Mouse (Mus musculus): ENCODE results near the gene Ist1. TPM values are rescaled to one million over a fixed set of nuclear protein-coding genes. Genes with fewer than 3 reads are reported as not detected.

Gene Ist1
- 95.4 and 98.4 TPM in 2 replicates for polyA plus RNA-seq (2015; fragmentation: Nextera tagmentation; extraction: Ambion mirVana)

GRCm38 (mm10) chr8:109693146-109693900 is at the start of gene Ist1:
Gene Ist1 (minus strand): TSS chr8:109693260.
- H3K4me3 ChIP-seq (ENCODE audit: low read length), result peak within 1 kb of the TSS; percentile 70
- no peaks in the 10 kb centered on the region for H3K27me3 ChIP-seq (ENCODE audit: control insufficient read depth, insufficient read depth, low read length)
- H3K9ac ChIP-seq (ENCODE audit: low read length), result peak within 1 kb of the TSS; percentile 88
- H3K9me3 ChIP-seq (replicated peaks; ENCODE audit: control insufficient read depth, low read length), result no peaks in the 10 kb centered on the region
- peak within 1 kb of the TSS; percentile 83 for H3K27ac ChIP-seq (ENCODE audit: low read length)
- H3K4me1 ChIP-seq (ENCODE audit: control insufficient read depth, insufficient read depth, low read length), result peaks cover 21% of the 10 kb centered on the region
- ATAC-seq (replicated peaks; ENCODE audit: extremely low read depth, insufficient read depth, low FRiP score), result peak; percentile 99
- no peaks in the 10 kb centered on the region for H3K36me3 ChIP-seq (ENCODE audit: control insufficient read depth, insufficient read depth)
- peak within 1 kb of the TSS; percentile 81 for H3K4me2 ChIP-seq (ENCODE audit: low read depth, low read length)
- WGBS, result under 1% methylated on average over 57 of the region's 57 CpGs

GRCm38 (mm10) chr8:109738049-109738380 is 45.0 kb upstream of the Ist1 start:
- H3K4me3 ChIP-seq (ENCODE audit: low read length), result peak overlapping the region; percentile 99
- H3K9ac ChIP-seq (ENCODE audit: low read length), result peak overlapping the region; percentile 99
- 72% methylated on average over 1 of the region's 1 CpGs for WGBS
- H3K4me1 ChIP-seq (ENCODE audit: control insufficient read depth, insufficient read depth, low read length), result peaks cover 9% of the 10 kb centered on the region
- peak overlapping the region; percentile 85 for H3K4me2 ChIP-seq (ENCODE audit: low read depth, low read length)
- H3K9me3 ChIP-seq (replicated peaks; ENCODE audit: control insufficient read depth, low read length), result no peaks in the 10 kb centered on the region
- H3K36me3 ChIP-seq (ENCODE audit: control insufficient read depth, insufficient read depth), result peaks cover 8% of the 10 kb centered on the region
- H3K27ac ChIP-seq (ENCODE audit: low read length), result peak overlapping the region; percentile 85
- no peak for ATAC-seq (replicated peaks; ENCODE audit: extremely low read depth, insufficient read depth, low FRiP score)
- no peaks in the 10 kb centered on the region for H3K27me3 ChIP-seq (ENCODE audit: control insufficient read depth, insufficient read depth, low read length)

GRCm38 (mm10) chr8:109737237-109738048 is 44.4 kb upstream of the Ist1 start, which contains the start of gene Atxn1l:
Gene Atxn1l (minus strand): TSS chr8:109737739.
- Histone ChIP-seq H3K36me3 (ENCODE audit: control insufficient read depth, insufficient read depth) (peaks cover 14% of the 10 kb centered on the region), H3K4me2 (ENCODE audit: low read depth, low read length) (peak within 1 kb of the TSS; percentile 85), H3K9ac (ENCODE audit: low read length) (peak within 1 kb of the TSS; percentile 99), H3K4me3 (ENCODE audit: low read length) (peak within 1 kb of the TSS; percentile 99), H3K27ac (ENCODE audit: low read length) (peak within 1 kb of the TSS; percentile 85), H3K4me1 (ENCODE audit: control insufficient read depth, insufficient read depth, low read length) (peaks cover 9% of the 10 kb centered on the region), H3K9me3 (replicated peaks; ENCODE audit: control insufficient read depth, low read length) (no peaks in the 10 kb centered on the region), H3K27me3 (ENCODE audit: control insufficient read depth, insufficient read depth, low read length) (no peaks in the 10 kb centered on the region)
- ATAC-seq (replicated peaks; ENCODE audit: extremely low read depth, insufficient read depth, low FRiP score), result peak; percentile 85
- WGBS, result 0% methylated on average over 54 of the region's 59 CpGs

GRCm38 (mm10) chr8:109736819-109737218 is 43.8 kb upstream of the Ist1 start:
- peak overlapping the region; percentile 99 for H3K4me3 ChIP-seq (ENCODE audit: low read length)
- WGBS, result 5% methylated on average over 8 of the region's 8 CpGs
- ATAC-seq (replicated peaks; ENCODE audit: extremely low read depth, insufficient read depth, low FRiP score), result no peak
- peaks cover 9% of the 10 kb centered on the region for H3K4me1 ChIP-seq (ENCODE audit: control insufficient read depth, insufficient read depth, low read length)
- H3K27me3 ChIP-seq (ENCODE audit: control insufficient read depth, insufficient read depth, low read length), result no peaks in the 10 kb centered on the region
- peak overlapping the region; percentile 85 for H3K4me2 ChIP-seq (ENCODE audit: low read depth, low read length)
- peaks cover 20% of the 10 kb centered on the region for H3K36me3 ChIP-seq (ENCODE audit: control insufficient read depth, insufficient read depth)
- H3K9ac ChIP-seq (ENCODE audit: low read length), result peak overlapping the region; percentile 99
- H3K27ac ChIP-seq (ENCODE audit: low read length), result peak overlapping the region; percentile 85
- H3K9me3 ChIP-seq (replicated peaks; ENCODE audit: control insufficient read depth, low read length), result no peaks in the 10 kb centered on the region

- H3K27me3 ChIP-seq (ENCODE audit: control insufficient read depth, insufficient read depth, low read length), result no peaks in the 10 kb centered on the region
- no peak overlapping the region for H3K4me3 ChIP-seq (ENCODE audit: low read length)
- H3K36me3 ChIP-seq (ENCODE audit: control insufficient read depth, insufficient read depth), result peaks cover 22% of the 10 kb centered on the region
- no peak overlapping the region for H3K27ac ChIP-seq (ENCODE audit: low read length)
- ATAC-seq (replicated peaks; ENCODE audit: extremely low read depth, insufficient read depth, low FRiP score), result no peak
- WGBS, result 52% methylated on average over 3 of the region's 3 CpGs
- H3K9ac ChIP-seq (ENCODE audit: low read length), result no peak overlapping the region
- peaks cover 9% of the 10 kb centered on the region for H3K4me1 ChIP-seq (ENCODE audit: control insufficient read depth, insufficient read depth, low read length)
- no peak overlapping the region for H3K4me2 ChIP-seq (ENCODE audit: low read depth, low read length)
- H3K9me3 ChIP-seq (replicated peaks; ENCODE audit: control insufficient read depth, low read length), result no peaks in the 10 kb centered on the region
These were observed 41.0 kb upstream of the Ist1 start for GRCm38 (mm10) chr8:109734018-109734417.

- no peak for ATAC-seq (replicated peaks; ENCODE audit: extremely low read depth, insufficient read depth, low FRiP score)
- Histone ChIP-seq H3K9me3 (replicated peaks; ENCODE audit: control insufficient read depth, low read length) (no peaks in the 10 kb centered on the region), H3K27ac (ENCODE audit: low read length) (no peak overlapping the region), H3K36me3 (ENCODE audit: control insufficient read depth, insufficient read depth) (peaks cover 22% of the 10 kb centered on the region), H3K4me3 (ENCODE audit: low read length) (no peak overlapping the region), H3K4me1 (ENCODE audit: control insufficient read depth, insufficient read depth, low read length) (peaks cover under 1% of the 10 kb centered on the region; the same call in 1 of the 2 replicates), H3K27me3 (ENCODE audit: control insufficient read depth, insufficient read depth, low read length) (no peaks in the 10 kb centered on the region), H3K4me2 (ENCODE audit: low read depth, low read length) (no peak overlapping the region), H3K9ac (ENCODE audit: low read length) (no peak overlapping the region)
- 79% methylated on average over 3 of the region's 3 CpGs for WGBS
These were observed 38.0 kb upstream of the Ist1 start for GRCm38 (mm10) chr8:109731012-109731411.

- ATAC-seq (replicated peaks; ENCODE audit: extremely low read depth, insufficient read depth, low FRiP score), result no peak
- Histone ChIP-seq H3K4me1 (ENCODE audit: control insufficient read depth, insufficient read depth, low read length) (no peaks in the 10 kb centered on the region), H3K36me3 (ENCODE audit: control insufficient read depth, insufficient read depth) (peaks cover 40% of the 10 kb centered on the region), H3K27ac (ENCODE audit: low read length) (no peak overlapping the region), H3K4me3 (ENCODE audit: low read length) (no peak overlapping the region), H3K9me3 (replicated peaks; ENCODE audit: control insufficient read depth, low read length) (no peaks in the 10 kb centered on the region), H3K4me2 (ENCODE audit: low read depth, low read length) (no peak overlapping the region), H3K9ac (ENCODE audit: low read length) (no peak overlapping the region), H3K27me3 (ENCODE audit: control insufficient read depth, insufficient read depth, low read length) (no peaks in the 10 kb centered on the region)
- 81% methylated on average over 3 of the region's 3 CpGs for WGBS
These were observed 32.0 kb upstream of the Ist1 start for GRCm38 (mm10) chr8:109725106-109725505.

- H3K4me2 ChIP-seq (ENCODE audit: low read depth, low read length), result no peak overlapping the region
- H3K4me1 ChIP-seq (ENCODE audit: control insufficient read depth, insufficient read depth, low read length), result no peaks in the 10 kb centered on the region
- peaks cover 55% of the 10 kb centered on the region for H3K36me3 ChIP-seq (ENCODE audit: control insufficient read depth, insufficient read depth)
- H3K27ac ChIP-seq (ENCODE audit: low read length), result no peak overlapping the region
- WGBS, result 86% methylated on average over 5 of the region's 5 CpGs
- H3K9ac ChIP-seq (ENCODE audit: low read length), result no peak overlapping the region
- no peaks in the 10 kb centered on the region for H3K9me3 ChIP-seq (replicated peaks; ENCODE audit: control insufficient read depth, low read length)
- H3K4me3 ChIP-seq (ENCODE audit: low read length), result no peak overlapping the region
- no peaks in the 10 kb centered on the region for H3K27me3 ChIP-seq (ENCODE audit: control insufficient read depth, insufficient read depth, low read length)
- ATAC-seq (replicated peaks; ENCODE audit: extremely low read depth, insufficient read depth, low FRiP score), result no peak
These were observed 21.9 kb upstream of the Ist1 start for GRCm38 (mm10) chr8:109714961-109715360.

- ATAC-seq (replicated peaks; ENCODE audit: extremely low read depth, insufficient read depth, low FRiP score), result no peak
- H3K9ac ChIP-seq (ENCODE audit: low read length), result no peak overlapping the region
- no peak overlapping the region for H3K4me2 ChIP-seq (ENCODE audit: low read depth, low read length)
- peaks cover 1% of the 10 kb centered on the region for H3K4me1 ChIP-seq (ENCODE audit: control insufficient read depth, insufficient read depth, low read length)
- H3K4me3 ChIP-seq (ENCODE audit: low read length), result no peak overlapping the region
- no peak overlapping the region for H3K27ac ChIP-seq (ENCODE audit: low read length)
- 95% methylated on average over 1 of the region's 1 CpGs for WGBS
- no peaks in the 10 kb centered on the region for H3K9me3 ChIP-seq (replicated peaks; ENCODE audit: control insufficient read depth, low read length)
- peaks cover 58% of the 10 kb centered on the region for H3K36me3 ChIP-seq (ENCODE audit: control insufficient read depth, insufficient read depth)
- no peaks in the 10 kb centered on the region for H3K27me3 ChIP-seq (ENCODE audit: control insufficient read depth, insufficient read depth, low read length)
These were observed 19.5 kb upstream of the Ist1 start for GRCm38 (mm10) chr8:109712521-109712920.

Data from heart, embryonic 16.5 days (tissue).